Mouse (Mus musculus): ENCODE results near the gene 2610001J05Rik. TPM values are rescaled to one million over a fixed set of nuclear protein-coding genes. Genes with fewer than 3 reads are reported as not detected.
"Not testable (repeated sequence)": the region's sequence is repeated elsewhere in the genome, so short reads cannot be mapped to it uniquely, and the experiment has no call there.

2610001J05Rik gene
- polyA plus RNA-seq, 1 experiment = 54.4 TPM

- peaks cover 2% of the 10 kb centered on the region; the same call in 1 of the 2 replicates for H3K36me3 ChIP-seq (ENCODE audit: control insufficient read depth, insufficient read depth, low read length)
- peak; percentile 14 for DNase-seq
- no peaks in the 10 kb centered on the region for H3K27me3 ChIP-seq (replicated peaks; ENCODE audit: control insufficient read depth, insufficient read depth, low read length)
- TF ChIP-seq POLR2A (IDR thresholded peaks at IDR 0.05; ENCODE audit: low read depth, low read length) (no peak), CTCF (conservative IDR thresholded peaks at IDR 0.05; ENCODE audit: insufficient read depth, insufficient read length, low read depth, low read length) (no peak)
- WGBS = 32% methylated on average over 7 of the region's 7 CpGs
- H3K4me1 ChIP-seq (ENCODE audit: control insufficient read depth, insufficient read depth, low read length) = peaks cover 7% of the 10 kb centered on the region
- H3K4me3 ChIP-seq (ENCODE audit: insufficient read depth, low read depth, low read length) = 0 out of 2 replicates have a peak overlapping the region, but pooled peaks have one; percentile 14
- H3K27ac ChIP-seq (ENCODE audit: insufficient read depth, low read depth, low read length) = no peak overlapping the region; the same call in 1 of the 2 replicates
Measured at GRCm38 (mm10) chr6:13872076-13872475, 758 bp upstream of the 2610001J05Rik start.

- Histone ChIP-seq H3K4me3 (ENCODE audit: insufficient read depth, low read depth, low read length) (peak overlapping the region; percentile 90), H3K27ac (ENCODE audit: insufficient read depth, low read depth, low read length) (peak overlapping the region; percentile 93), H3K36me3 (ENCODE audit: control insufficient read depth, insufficient read depth, low read length) (peaks cover 2% of the 10 kb centered on the region; the same call in 1 of the 2 replicates), H3K4me1 (ENCODE audit: control insufficient read depth, insufficient read depth, low read length) (peaks cover 7% of the 10 kb centered on the region), H3K27me3 (replicated peaks; ENCODE audit: control insufficient read depth, insufficient read depth, low read length) (no peaks in the 10 kb centered on the region)
- DNase-seq = no peak
- no peak for TF ChIP-seq POLR2A (IDR thresholded peaks at IDR 0.05; ENCODE audit: low read depth, low read length)
- TF ChIP-seq CTCF (conservative IDR thresholded peaks at IDR 0.05; ENCODE audit: insufficient read depth, insufficient read length, low read depth, low read length) = no peak
- WGBS = 2% methylated on average over 7 of the region's 7 CpGs
Measured at GRCm38 (mm10) chr6:13871625-13871958, 274 bp upstream of the 2610001J05Rik start.

GRCm38 (mm10) chr6:13870289-13870741 lies 1.0 kb downstream of the 2610001J05Rik start:
- DNase-seq = peak; percentile 23
- WGBS = 31% methylated on average over 12 of the region's 12 CpGs
- TF ChIP-seq CTCF (conservative IDR thresholded peaks at IDR 0.05; ENCODE audit: insufficient read depth, insufficient read length, low read depth, low read length) (no peak), POLR2A (IDR thresholded peaks at IDR 0.05; ENCODE audit: low read depth, low read length) (no peak)
- Histone ChIP-seq H3K4me1 (ENCODE audit: control insufficient read depth, insufficient read depth, low read length) (peaks cover 7% of the 10 kb centered on the region), H3K36me3 (ENCODE audit: control insufficient read depth, insufficient read depth, low read length) (peaks cover 2% of the 10 kb centered on the region; the same call in 1 of the 2 replicates), H3K4me3 (ENCODE audit: insufficient read depth, low read depth, low read length) (peak overlapping the region; percentile 37), H3K27ac (ENCODE audit: insufficient read depth, low read depth, low read length) (no peak overlapping the region), H3K27me3 (replicated peaks; ENCODE audit: control insufficient read depth, insufficient read depth, low read length) (no peaks in the 10 kb centered on the region)

GRCm38 (mm10) chr6:13860596-13860995 lies 10.7 kb downstream of the 2610001J05Rik start:
- Histone ChIP-seq H3K4me1 (ENCODE audit: control insufficient read depth, insufficient read depth, low read length) (no peaks in the 10 kb centered on the region), H3K27ac (ENCODE audit: insufficient read depth, low read depth, low read length) (no peak overlapping the region), H3K36me3 (ENCODE audit: control insufficient read depth, insufficient read depth, low read length) (no peaks in the 10 kb centered on the region), H3K27me3 (replicated peaks; ENCODE audit: control insufficient read depth, insufficient read depth, low read length) (no peaks in the 10 kb centered on the region), H3K4me3 (ENCODE audit: insufficient read depth, low read depth, low read length) (no peak overlapping the region)
- TF ChIP-seq CTCF (conservative IDR thresholded peaks at IDR 0.05; ENCODE audit: insufficient read depth, insufficient read length, low read depth, low read length) (no peak), POLR2A (IDR thresholded peaks at IDR 0.05; ENCODE audit: low read depth, low read length) (no peak)
- no peak for DNase-seq
- WGBS = 86% methylated on average over 1 of the region's 1 CpGs

- H3K4me1 ChIP-seq (ENCODE audit: control insufficient read depth, insufficient read depth, low read length) = no peaks in the 10 kb centered on the region
- H3K27me3 ChIP-seq (replicated peaks; ENCODE audit: control insufficient read depth, insufficient read depth, low read length) = no peaks in the 10 kb centered on the region
- H3K27ac ChIP-seq (ENCODE audit: insufficient read depth, low read depth, low read length) = no peak overlapping the region
- WGBS = 86% methylated on average over 6 of the region's 6 CpGs
- H3K36me3 ChIP-seq (ENCODE audit: control insufficient read depth, insufficient read depth, low read length) = no peaks in the 10 kb centered on the region
- no peak for DNase-seq
- TF ChIP-seq CTCF (conservative IDR thresholded peaks at IDR 0.05; ENCODE audit: insufficient read depth, insufficient read length, low read depth, low read length) = no peak
- TF ChIP-seq POLR2A (IDR thresholded peaks at IDR 0.05; ENCODE audit: low read depth, low read length) = no peak
- no peak overlapping the region for H3K4me3 ChIP-seq (ENCODE audit: insufficient read depth, low read depth, low read length)
Measured at GRCm38 (mm10) chr6:13859877-13860585, 11.3 kb downstream of the 2610001J05Rik start.

- DNase-seq = no peak
- Histone ChIP-seq H3K4me3 (ENCODE audit: insufficient read depth, low read depth, low read length) (no peak overlapping the region), H3K36me3 (ENCODE audit: control insufficient read depth, insufficient read depth, low read length) (no peaks in the 10 kb centered on the region), H3K4me1 (ENCODE audit: control insufficient read depth, insufficient read depth, low read length) (no peaks in the 10 kb centered on the region; the same call in 1 of the 2 replicates), H3K27ac (ENCODE audit: insufficient read depth, low read depth, low read length) (no peak overlapping the region), H3K27me3 (replicated peaks; ENCODE audit: control insufficient read depth, insufficient read depth, low read length) (no peaks in the 10 kb centered on the region)
- TF ChIP-seq POLR2A (IDR thresholded peaks at IDR 0.05; ENCODE audit: low read depth, low read length) (no peak), CTCF (conservative IDR thresholded peaks at IDR 0.05; ENCODE audit: insufficient read depth, insufficient read length, low read depth, low read length) (no peak)
- 27% methylated on average over 11 of the region's 11 CpGs for WGBS
Measured at GRCm38 (mm10) chr6:13854230-13854629, 17.1 kb downstream of the 2610001J05Rik start.

GRCm38 (mm10) chr6:13853244-13853643 lies 18.1 kb downstream of the 2610001J05Rik start:
- WGBS = 74% methylated on average over 4 of the region's 4 CpGs

GRCm38 (mm10) chr6:13846031-13846430 lies 25.3 kb downstream of the 2610001J05Rik start:
- H3K27ac ChIP-seq (ENCODE audit: insufficient read depth, low read depth, low read length); H3K27me3 ChIP-seq (replicated peaks; ENCODE audit: control insufficient read depth, insufficient read depth, low read length); H3K4me1 ChIP-seq (ENCODE audit: control insufficient read depth, insufficient read depth, low read length); H3K36me3 ChIP-seq (ENCODE audit: control insufficient read depth, insufficient read depth, low read length); DNase-seq; H3K4me3 ChIP-seq (ENCODE audit: insufficient read depth, low read depth, low read length): not testable (repeated sequence)
- 91% methylated on average over 1 of the region's 1 CpGs for WGBS

More at GRCm38 (mm10) chr6:13853244-13853643, 18.1 kb downstream of the 2610001J05Rik start:
- TF ChIP-seq POLR2A (IDR thresholded peaks at IDR 0.05; ENCODE audit: low read depth, low read length) = no peak
- no peak for TF ChIP-seq CTCF (conservative IDR thresholded peaks at IDR 0.05; ENCODE audit: insufficient read depth, insufficient read length, low read depth, low read length)
- Histone ChIP-seq H3K4me1 (ENCODE audit: control insufficient read depth, insufficient read depth, low read length) (no peaks in the 10 kb centered on the region; the same call in 1 of the 2 replicates), H3K27ac (ENCODE audit: insufficient read depth, low read depth, low read length) (no peak overlapping the region), H3K36me3 (ENCODE audit: control insufficient read depth, insufficient read depth, low read length) (no peaks in the 10 kb centered on the region), H3K4me3 (ENCODE audit: insufficient read depth, low read depth, low read length) (no peak overlapping the region), H3K27me3 (replicated peaks; ENCODE audit: control insufficient read depth, insufficient read depth, low read length) (no peaks in the 10 kb centered on the region)
- no peak for DNase-seq
